Mouse (Mus musculus) midbrain, embryonic 13.5 days (tissue): ENCODE measurements around the gene Fam214b. TPM values are rescaled to one million over a fixed set of nuclear protein-coding genes. Genes with fewer than 3 reads are reported as not detected.

Source experiments
- ATAC-seq: fragments of 200-750 bp; cut with Nextera tagmentation; 2 replicates; pipeline ENCODE4 v1.8.0; 2017; ENCODE audit warnings: mild to moderate bottlenecking, moderate TSS enrichment, moderate library complexity
- H3K27ac ChIP-seq: fragments of 300-500 bp; sonication (generic); 2 replicates; pipeline ENCODE4 v1.5.1; 2015; ENCODE audit warnings: inconsistent platforms, mild to moderate bottlenecking, moderate library complexity
- H3K27me3 ChIP-seq: fragments of 300-500 bp; sonication (generic); 2 replicates; pipeline ENCODE4 v1.6.1; 2015; ENCODE audit warnings: mild to moderate bottlenecking, inconsistent platforms
- H3K36me3 ChIP-seq: fragments of 300-500 bp; sonication (generic); 2 replicates; pipeline ENCODE4 v1.6.1; 2015; ENCODE audit warnings: mild to moderate bottlenecking, inconsistent platforms
- H3K4me1 ChIP-seq: fragments of 300-500 bp; sonication (generic); replicated peaks from 2 replicates; pipeline ENCODE4 v1.6.1; 2015; ENCODE audit warnings: inconsistent platforms
- H3K4me2 ChIP-seq: fragments of 300-500 bp; sonication (generic); replicated peaks from 2 replicates; pipeline ENCODE4 v1.6.1; 2015; ENCODE audit warnings: moderate library complexity, mild to moderate bottlenecking, inconsistent platforms
- H3K4me3 ChIP-seq: fragments of 300-500 bp; sonication (generic); replicated peaks from 2 replicates; pipeline ENCODE4 v1.5.1; 2015; ENCODE audit warnings: mild to moderate bottlenecking, inconsistent platforms
- H3K9ac ChIP-seq: fragments of 300-500 bp; sonication (generic); replicated peaks from 2 replicates; pipeline ENCODE4 v1.6.1; 2015; ENCODE audit warnings: mild to moderate bottlenecking, inconsistent platforms
- H3K9me3 ChIP-seq: fragments of 300-500 bp; sonication (generic); 2 replicates; pipeline ENCODE4 v1.6.1; 2016; ENCODE audit warnings: mild to moderate bottlenecking, inconsistent platforms
- WGBS: fragments of 180-500 bp; shearing (Covaris S2); methylation state at CpG from one replicate; pipeline ENCODE4 v1.1.7; 2015; 5-methylcytosine and 5-hydroxymethylcytosine counted together
- polyA plus RNA-seq: library from polyadenylated mRNA; unstranded; fragments of >200 nt; fragmentation: Nextera tagmentation; extraction: Ambion mirVana; gene quantifications from 2 replicates; pipeline ENCODE4 v1.2.1, GENCODE M21; 2015

Gene Fam214b
- 45.4 and 55.2 TPM in 2 replicates for polyA plus RNA-seq

DNA sequence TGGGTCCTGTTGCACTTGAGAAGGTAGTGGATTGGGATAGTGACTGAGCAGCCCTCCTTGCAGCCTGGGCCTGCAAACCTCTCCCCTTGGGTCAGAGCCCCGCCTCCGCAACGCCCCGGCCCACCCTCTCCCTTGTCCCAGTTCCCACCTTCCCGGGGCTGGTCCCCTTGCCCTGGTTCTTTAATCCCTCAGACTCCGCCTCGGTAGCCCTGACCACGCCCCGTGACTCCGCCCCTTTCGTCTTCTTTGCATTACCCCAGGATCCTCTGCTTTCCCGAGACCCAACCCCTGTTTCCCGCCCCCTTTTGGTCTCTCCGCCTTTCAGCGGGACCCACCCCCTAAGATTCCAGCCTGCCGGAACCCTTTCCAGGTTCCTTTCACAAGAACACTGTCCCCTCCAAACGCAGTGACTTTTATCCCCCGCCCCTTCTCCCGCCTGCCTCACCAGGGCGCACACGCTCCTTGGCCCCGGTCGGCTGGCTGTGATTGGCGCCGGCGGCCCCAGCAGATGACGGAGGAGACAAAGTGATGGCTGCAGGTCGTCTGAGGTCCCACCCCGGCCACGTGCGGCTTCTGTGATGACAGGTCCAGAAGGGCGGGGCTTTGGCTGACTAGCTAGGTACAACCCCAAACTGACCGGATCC lies at the start of gene Fam214b:
TSS of gene Fam214b (minus strand) at position 562 of the 644 bp plus-strand sequence.
- ATAC-seq = peak; percentile 84

DNA sequence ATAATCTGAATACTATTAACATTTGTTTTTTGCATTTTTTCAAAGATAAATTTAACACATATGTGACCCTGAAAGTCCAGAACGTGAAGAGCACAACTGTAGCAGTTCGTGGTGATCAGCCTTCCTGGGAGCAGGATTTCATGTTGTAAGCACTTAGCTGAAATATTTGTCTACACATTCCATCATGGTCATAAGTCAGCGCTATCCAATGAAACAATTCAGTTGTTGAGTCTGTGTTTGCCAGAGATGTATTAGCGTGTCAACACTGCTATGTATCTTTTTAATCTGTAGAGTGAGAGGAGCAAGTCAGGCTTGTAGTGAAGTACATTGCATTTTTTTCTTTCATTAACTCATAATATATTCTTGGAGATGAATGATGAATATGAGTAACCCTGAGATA lies 45.2 kb upstream of the Fam214b start:
- WGBS = 91% methylated on average over 4 of the region's 4 CpGs
- Histone ChIP-seq H3K9me3 (no peaks in the 10 kb centered on the region), H3K27ac (no peak overlapping the region), H3K4me1 (no peaks in the 10 kb centered on the region), H3K36me3 (0 out of 2 replicates have a peak, but pooled peaks cover 3% of the 10 kb centered on the region), H3K4me3 (no peak overlapping the region), H3K9ac (no peak overlapping the region), H3K4me2 (no peak overlapping the region), H3K27me3 (no peaks in the 10 kb centered on the region)
- ATAC-seq = no peak

More for the DNA sequence above, at the start of gene Fam214b:
- Histone ChIP-seq H3K36me3 (no peaks in the 10 kb centered on the region), H3K27ac (peak within 1 kb of the TSS; percentile 95), H3K4me3 (peak within 1 kb of the TSS; percentile 52), H3K4me1 (peaks cover 45% of the 10 kb centered on the region), H3K4me2 (peak within 1 kb of the TSS; percentile 80), H3K9me3 (no peaks in the 10 kb centered on the region), H3K9ac (peak within 1 kb of the TSS; percentile 73), H3K27me3 (no peaks in the 10 kb centered on the region)
- under 1% methylated on average over 33 of the region's 33 CpGs for WGBS

DNA sequence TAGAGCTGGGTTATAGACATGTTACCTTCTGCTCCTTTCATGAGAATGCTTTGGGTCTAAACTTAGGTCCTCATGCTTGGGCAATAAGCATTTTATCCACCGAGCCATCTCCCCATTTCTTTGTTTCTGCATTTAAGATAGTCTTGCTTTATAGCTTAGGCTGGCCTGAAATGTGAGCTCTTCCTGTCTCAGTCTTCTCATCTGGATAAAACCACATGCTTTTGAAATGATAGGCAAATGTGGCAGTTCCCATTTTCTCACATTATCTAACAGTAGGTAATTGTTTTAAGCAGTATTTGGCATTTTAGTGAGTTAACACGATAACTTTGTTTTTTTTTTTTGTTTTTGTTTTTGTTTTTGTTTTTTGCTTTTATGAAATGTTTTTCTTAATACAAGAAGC lies 43.9 kb upstream of the Fam214b start:
- ATAC-seq = no peak
- 0 out of 2 replicates have a peak, but pooled peaks cover 3% of the 10 kb centered on the region for H3K36me3 ChIP-seq
- no peak overlapping the region for H3K9ac ChIP-seq
- H3K9me3 ChIP-seq = no peaks in the 10 kb centered on the region
- WGBS = 93% methylated on average over 2 of the region's 2 CpGs
- no peak overlapping the region for H3K27ac ChIP-seq
- no peaks in the 10 kb centered on the region for H3K27me3 ChIP-seq
- no peak overlapping the region for H3K4me2 ChIP-seq
- H3K4me1 ChIP-seq = no peaks in the 10 kb centered on the region
- no peak overlapping the region for H3K4me3 ChIP-seq

DNA sequence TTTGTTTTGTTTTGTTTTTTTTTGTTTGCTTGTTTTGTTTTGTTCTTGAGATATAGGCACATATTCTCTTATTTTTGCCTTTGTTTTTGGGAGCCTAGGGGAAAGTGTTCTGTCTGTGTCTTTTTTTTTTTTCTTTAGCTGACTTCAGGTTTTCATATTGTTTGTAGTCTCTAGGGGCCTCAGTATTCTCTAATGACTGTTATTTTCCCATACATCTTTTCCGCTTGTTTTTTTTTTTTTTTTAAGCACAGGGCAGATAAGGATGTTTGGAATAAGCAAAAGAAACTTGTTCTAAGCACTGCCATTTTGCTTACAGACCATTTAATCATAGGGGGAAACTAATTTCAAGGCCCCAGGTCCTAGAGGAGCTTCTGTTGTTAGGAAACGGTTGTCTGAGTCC lies 36.4 kb upstream of the Fam214b start:
- no peak overlapping the region for H3K4me3 ChIP-seq
- H3K4me1 ChIP-seq = no peaks in the 10 kb centered on the region
- no peak for ATAC-seq
- no peak overlapping the region for H3K27ac ChIP-seq
- H3K27me3 ChIP-seq = no peaks in the 10 kb centered on the region
- no peaks in the 10 kb centered on the region for H3K36me3 ChIP-seq
- H3K4me2 ChIP-seq = no peak overlapping the region
- H3K9ac ChIP-seq = no peak overlapping the region
- no peaks in the 10 kb centered on the region for H3K9me3 ChIP-seq
- WGBS = 86% methylated on average over 2 of the region's 2 CpGs

DNA sequence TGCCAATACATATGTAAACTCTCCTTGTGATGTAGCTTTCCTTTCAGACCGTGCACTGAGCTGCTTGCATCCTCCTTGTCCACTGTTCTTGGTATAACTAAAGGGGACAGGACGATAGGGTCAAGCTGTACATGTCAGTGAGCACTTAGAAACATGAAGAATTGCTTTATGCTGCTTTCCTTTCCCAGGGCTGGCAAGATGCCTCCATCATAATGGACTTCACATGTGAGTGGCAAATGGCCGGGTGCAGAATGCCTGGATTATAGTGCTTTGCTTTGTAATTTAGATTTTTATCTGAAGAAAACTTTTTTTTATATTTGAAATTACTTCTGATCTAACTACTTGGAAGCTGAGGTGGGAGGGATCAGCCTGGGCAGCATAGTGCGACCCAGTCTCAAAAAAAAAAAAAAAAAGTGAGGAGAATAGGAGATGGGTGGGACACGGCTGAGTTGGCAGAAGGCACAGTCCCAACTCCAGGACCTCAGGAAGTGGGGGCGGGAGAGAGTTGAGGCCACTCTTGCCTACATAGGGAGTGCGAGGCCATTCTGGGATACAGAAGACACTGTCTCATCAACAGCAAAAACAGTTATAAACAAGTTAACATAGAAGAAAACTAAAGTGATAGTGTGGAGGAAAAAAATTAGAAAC lies 32.2 kb upstream of the Fam214b start:
- H3K27me3 ChIP-seq = no peaks in the 10 kb centered on the region
- no peaks in the 10 kb centered on the region for H3K36me3 ChIP-seq
- no peaks in the 10 kb centered on the region for H3K4me1 ChIP-seq
- no peak overlapping the region for H3K4me2 ChIP-seq
- no peaks in the 10 kb centered on the region for H3K9me3 ChIP-seq
- WGBS = 64% methylated on average over 7 of the region's 7 CpGs
- no peak overlapping the region for H3K27ac ChIP-seq
- ATAC-seq = no peak
- H3K9ac ChIP-seq = no peak overlapping the region
- no peak overlapping the region for H3K4me3 ChIP-seq

DNA sequence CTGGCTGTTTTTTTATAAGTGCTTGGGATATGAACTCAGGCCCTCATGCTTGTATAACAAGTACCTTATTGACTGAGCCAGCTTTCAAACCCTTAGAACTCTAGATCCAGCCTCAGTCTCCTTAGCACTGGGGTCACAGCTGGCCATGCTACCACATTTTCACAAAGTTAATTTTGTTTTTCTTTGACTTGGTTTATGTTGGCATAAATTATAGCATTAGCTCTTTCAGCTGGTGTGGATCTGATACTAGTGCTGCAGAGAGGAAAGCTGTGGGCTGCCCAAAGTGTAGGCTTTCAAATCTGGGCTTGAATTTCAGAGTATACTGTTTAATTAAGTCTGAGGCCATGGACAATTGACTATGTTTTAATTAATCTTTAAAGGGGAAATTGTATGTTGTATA lies 28.9 kb upstream of the Fam214b start:
- no peaks in the 10 kb centered on the region for H3K9me3 ChIP-seq
- H3K4me1 ChIP-seq = no peaks in the 10 kb centered on the region
- no peaks in the 10 kb centered on the region for H3K27me3 ChIP-seq
- H3K9ac ChIP-seq = no peak overlapping the region
- H3K4me3 ChIP-seq = no peak overlapping the region
- H3K4me2 ChIP-seq = no peak overlapping the region
- no peak overlapping the region for H3K27ac ChIP-seq
- no peaks in the 10 kb centered on the region for H3K36me3 ChIP-seq
- no peak for ATAC-seq

DNA sequence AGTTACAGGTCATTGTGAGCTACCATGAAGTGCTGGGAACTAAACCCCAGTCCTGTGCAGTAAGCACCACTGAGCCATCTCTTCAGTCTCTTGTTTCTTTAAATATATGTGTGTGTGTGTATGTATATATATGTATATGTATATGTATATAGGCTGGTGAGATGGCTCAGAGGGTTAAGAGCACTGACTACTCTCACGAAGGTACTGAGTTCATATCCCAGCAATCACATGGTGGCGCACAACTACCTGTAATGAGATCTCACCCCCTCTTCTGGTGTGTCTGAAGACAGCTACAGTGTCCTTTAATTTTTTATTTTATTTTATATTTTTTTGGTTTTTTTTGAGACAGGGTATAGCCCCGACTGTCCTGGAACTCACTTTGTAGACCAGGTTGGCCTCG lies 19.5 kb upstream of the Fam214b start:
- H3K27ac ChIP-seq = no peak overlapping the region
- no peak overlapping the region for H3K9ac ChIP-seq
- H3K36me3 ChIP-seq = no peaks in the 10 kb centered on the region
- H3K4me2 ChIP-seq = no peak overlapping the region
- ATAC-seq = no peak
- no peak overlapping the region for H3K4me3 ChIP-seq
- 94% methylated on average over 4 of the region's 4 CpGs for WGBS
- no peaks in the 10 kb centered on the region for H3K9me3 ChIP-seq
- H3K4me1 ChIP-seq = peaks cover 5% of the 10 kb centered on the region; the same call in 1 of the 2 replicates
- no peaks in the 10 kb centered on the region for H3K27me3 ChIP-seq

DNA sequence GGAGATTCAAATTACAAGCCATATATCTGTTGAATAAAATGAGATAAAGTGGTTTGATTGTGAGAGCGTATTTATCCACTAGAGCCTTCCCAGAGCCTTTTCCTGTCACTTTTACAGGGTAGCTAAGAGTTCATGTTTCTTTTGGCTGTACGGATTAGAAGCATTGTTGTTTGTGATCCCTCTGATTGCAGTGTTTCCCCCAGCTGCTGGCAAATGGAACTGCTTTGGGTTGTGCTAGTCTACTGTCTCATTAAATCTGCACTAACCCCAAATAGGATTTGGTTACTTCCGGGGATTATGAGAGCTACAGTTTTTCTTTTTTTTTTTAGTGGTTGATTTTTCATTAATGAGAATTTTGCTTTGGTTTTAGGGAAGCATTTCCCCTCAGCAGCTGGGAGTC lies 14.3 kb upstream of the Fam214b start:
- ATAC-seq = no peak
- peak overlapping the region; percentile 79; the same call in 1 of the 2 replicates for H3K4me3 ChIP-seq
- peak overlapping the region; percentile 78 for H3K4me2 ChIP-seq
- no peaks in the 10 kb centered on the region for H3K9me3 ChIP-seq
- no peaks in the 10 kb centered on the region for H3K36me3 ChIP-seq
- H3K27ac ChIP-seq = no peak overlapping the region
- H3K9ac ChIP-seq = no peak overlapping the region
- 46% methylated on average over 3 of the region's 3 CpGs for WGBS
- H3K4me1 ChIP-seq = peaks cover 17% of the 10 kb centered on the region
- H3K27me3 ChIP-seq = no peaks in the 10 kb centered on the region

DNA sequence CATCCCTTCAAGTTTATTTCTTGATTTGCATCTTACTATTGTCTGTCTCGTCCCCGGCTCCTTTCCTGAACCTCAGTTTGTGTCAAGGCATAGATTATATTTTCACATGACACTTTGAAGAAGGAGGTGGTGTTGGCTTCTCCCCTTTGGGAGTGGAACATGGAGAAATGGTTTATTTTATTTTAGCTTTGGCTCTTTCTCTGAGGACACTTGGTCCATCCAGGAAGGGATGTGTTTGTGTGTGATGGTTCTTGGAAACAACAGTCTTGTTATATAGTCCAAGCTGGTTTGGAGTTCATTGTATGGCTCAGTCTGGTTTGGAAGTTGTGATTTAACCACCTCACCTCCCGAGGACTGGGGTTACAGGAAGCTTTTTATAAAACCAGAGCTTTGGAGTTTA lies 13.7 kb upstream of the Fam214b start:
- Histone ChIP-seq H3K27ac (no peak overlapping the region), H3K4me3 (peak overlapping the region; percentile 79), H3K4me1 (peaks cover 17% of the 10 kb centered on the region), H3K27me3 (no peaks in the 10 kb centered on the region), H3K4me2 (peak overlapping the region; percentile 78), H3K9me3 (no peaks in the 10 kb centered on the region), H3K9ac (peak overlapping the region; percentile 82), H3K36me3 (no peaks in the 10 kb centered on the region)
- no peak for ATAC-seq
- WGBS = 38% methylated on average over 3 of the region's 3 CpGs

DNA sequence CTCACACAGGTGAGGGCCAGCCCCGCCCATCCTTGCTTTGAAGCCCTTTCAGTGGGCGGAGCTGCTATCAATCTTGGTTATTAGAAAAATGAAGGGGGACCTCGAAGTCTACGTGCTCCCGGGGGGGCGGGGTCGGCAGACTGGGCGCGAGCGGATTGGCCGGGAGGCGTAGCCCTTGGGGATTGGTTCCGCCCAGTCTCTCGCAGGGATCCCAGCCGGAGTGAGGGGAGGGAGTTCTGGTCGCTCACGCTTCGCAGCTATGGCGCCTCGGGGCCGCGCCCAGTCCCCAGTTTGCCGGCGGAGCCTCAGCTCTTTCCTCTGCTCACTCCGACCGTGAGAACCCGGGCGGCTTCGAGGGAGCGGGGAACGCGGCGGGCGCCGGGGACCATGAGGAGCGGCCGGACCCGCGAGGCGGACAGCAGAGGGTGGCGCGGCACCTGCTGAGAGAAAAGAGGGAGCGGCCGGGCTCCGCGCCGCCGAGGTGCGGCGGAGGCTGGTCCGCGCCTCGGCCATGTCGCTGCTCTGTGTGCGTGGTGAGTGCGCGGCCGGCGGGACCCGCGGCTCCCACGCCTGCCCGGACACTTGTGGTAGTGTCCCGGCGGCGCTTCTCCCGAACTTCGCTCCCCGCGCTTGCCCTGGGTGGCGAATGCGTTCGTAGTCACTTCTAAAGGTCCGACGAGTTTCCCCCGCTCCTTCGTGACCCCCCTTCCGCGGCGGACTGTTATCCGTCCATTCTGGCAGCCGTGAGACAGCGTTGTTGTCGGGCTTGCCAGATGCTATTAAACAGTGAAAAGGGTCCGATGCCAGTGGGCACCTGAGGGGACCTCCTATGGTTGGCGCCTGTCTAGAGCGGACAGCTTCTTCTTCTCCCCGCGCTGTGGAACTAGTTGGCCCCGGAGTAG lies 13.0 kb upstream of the Fam214b start, which contains the start of gene Unc13b:
TSS of gene Unc13b (plus strand) at position 201 of the 902 bp plus-strand sequence.
- Histone ChIP-seq H3K9ac (peak within 1 kb of the TSS; percentile 82), H3K4me3 (peak within 1 kb of the TSS; percentile 79), H3K9me3 (no peaks in the 10 kb centered on the region), H3K4me1 (peaks cover 17% of the 10 kb centered on the region), H3K4me2 (peak within 1 kb of the TSS; percentile 78), H3K36me3 (no peaks in the 10 kb centered on the region), H3K27me3 (no peaks in the 10 kb centered on the region), H3K27ac (peak within 1 kb of the TSS; percentile 86)
- ATAC-seq = peak; percentile 98
- WGBS = under 1% methylated on average over 79 of the region's 90 CpGs

DNA sequence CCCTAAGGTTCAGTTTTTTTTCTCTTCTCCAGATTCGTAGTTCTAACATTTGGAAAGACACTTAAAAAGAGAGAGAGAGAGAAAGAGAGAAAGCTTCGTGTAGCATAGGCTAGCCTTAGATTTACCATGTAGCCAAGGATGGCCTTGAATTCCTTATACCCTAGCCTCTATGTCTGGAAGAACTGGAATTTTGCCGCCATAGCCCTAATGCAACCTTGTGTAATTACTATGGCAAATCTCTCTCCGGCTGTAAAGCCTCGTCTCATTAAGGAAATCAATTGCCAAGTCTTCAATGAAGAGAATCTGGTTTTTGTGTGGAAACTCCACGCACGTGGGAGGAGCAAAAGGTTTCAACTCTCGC lies 12.4 kb upstream of the Fam214b start:
- ATAC-seq = peak; percentile 19
- peak overlapping the region; percentile 86 for H3K27ac ChIP-seq
- 22% methylated on average over 8 of the region's 8 CpGs for WGBS

DNA sequence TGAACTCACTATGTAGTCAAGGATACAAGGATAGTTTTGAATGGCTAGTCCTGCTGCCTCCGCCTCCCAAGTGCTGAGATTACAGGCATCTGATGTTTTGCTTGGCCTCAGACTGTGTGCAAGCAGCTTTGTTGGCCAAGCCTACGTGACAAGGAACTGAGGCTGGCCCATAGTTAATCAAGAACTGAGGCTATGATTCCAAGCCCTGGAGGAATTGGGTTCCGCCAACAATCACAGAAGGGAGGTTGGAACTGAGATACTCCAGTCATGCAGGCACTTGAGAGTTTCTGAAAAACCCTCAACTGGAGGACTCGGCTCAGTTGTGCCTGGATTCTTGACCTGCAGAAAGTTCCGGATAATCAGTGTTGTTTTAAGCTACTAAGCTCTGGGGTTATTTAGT lies 11.6 kb upstream of the Fam214b start:
- no peak overlapping the region for H3K27ac ChIP-seq
- no peak overlapping the region for H3K9ac ChIP-seq
- H3K4me2 ChIP-seq = no peak overlapping the region
- no peaks in the 10 kb centered on the region for H3K27me3 ChIP-seq
- no peak overlapping the region for H3K4me3 ChIP-seq
- H3K4me1 ChIP-seq = peaks cover 17% of the 10 kb centered on the region
- ATAC-seq = no peak
- no peaks in the 10 kb centered on the region for H3K36me3 ChIP-seq
- 95% methylated on average over 5 of the region's 5 CpGs for WGBS
- no peaks in the 10 kb centered on the region for H3K9me3 ChIP-seq

More for the DNA sequence above, 12.4 kb upstream of the Fam214b start:
- Histone ChIP-seq H3K4me1 (peaks cover 17% of the 10 kb centered on the region), H3K4me2 (peak overlapping the region; percentile 78), H3K9ac (no peak overlapping the region), H3K9me3 (no peaks in the 10 kb centered on the region), H3K36me3 (no peaks in the 10 kb centered on the region), H3K4me3 (peak overlapping the region; percentile 79), H3K27me3 (no peaks in the 10 kb centered on the region)
